Mouse (Mus musculus) C2C12 (cell line): ENCODE results near the gene Ciao2a.

Source experiments
- CEBPB ChIP-seq: IDR thresholded peaks from one replicate; pipeline ENCODE4 v1.6.1; 2011; ENCODE audit warnings: low read depth, mild to moderate bottlenecking, control low read depth, moderate library complexity
- CTCF ChIP-seq: IDR thresholded peaks from one replicate; pipeline ENCODE4 v1.5.1; 2011; ENCODE audit not compliant: control insufficient read depth, insufficient read depth, insufficient read length
- MYOD1 ChIP-seq: IDR thresholded peaks from one replicate; pipeline ENCODE4 v1.6.1; 2011; ENCODE audit warnings: low read depth; ENCODE audit not compliant: control insufficient read depth, insufficient read length

DNA sequence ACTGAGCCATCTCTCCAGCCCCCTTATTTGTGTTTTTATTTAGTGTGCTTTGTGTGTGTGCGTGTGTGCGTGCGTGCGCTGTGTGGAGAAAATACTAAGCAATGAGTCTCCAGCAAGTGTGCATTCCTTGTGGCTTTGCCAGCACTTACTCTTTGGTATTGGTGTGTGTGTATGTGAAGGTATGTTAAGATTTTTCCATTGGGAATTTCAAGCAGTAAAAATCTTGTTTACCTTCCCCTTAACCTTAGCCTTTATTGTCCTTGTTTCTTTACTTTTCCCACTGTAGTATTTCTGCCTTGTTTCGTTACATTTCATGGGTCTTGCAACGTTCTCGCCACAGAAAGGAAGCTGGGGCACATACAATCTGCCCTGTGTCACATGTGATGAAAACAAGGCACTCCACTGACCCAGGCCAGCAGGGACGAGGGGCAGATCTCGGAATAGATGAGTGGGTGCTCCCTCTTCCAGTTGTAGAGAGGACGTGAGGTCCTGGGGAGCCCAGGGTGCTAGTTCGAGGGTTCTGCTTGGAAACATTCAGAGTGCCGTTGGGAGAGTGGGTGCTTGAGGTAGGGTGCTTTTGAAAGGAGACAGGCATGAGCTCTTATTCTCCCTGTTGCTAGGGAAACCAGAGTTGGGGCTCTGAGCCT lies 45.0 kb downstream of the Ciao2a start:
- TF ChIP-seq MYOD1 (no peak), CTCF (no peak), CEBPB (no peak)
